Mouse (Mus musculus): ENCODE measurements around the gene Nosip. TPM values are rescaled to one million over a fixed set of nuclear protein-coding genes. Genes with fewer than 3 reads are reported as not detected.
A peak's percentile ranks its signal among the peaks of the same experiment; 100 is the strongest.
"Not testable (repeated sequence)": the region's sequence is repeated elsewhere in the genome, so short reads cannot be mapped to it uniquely, and the experiment has no call there.

The Nosip gene
- polyA plus RNA-seq, 1 experiment from 2014 or later = 64.7 TPM

GRCm38 (mm10) chr7:45095367-45095766 is 33.1 kb downstream of the Nosip start:
- Histone ChIP-seq H3K36me3 (peaks cover 26% of the 10 kb centered on the region), H3K4me2 (no peak overlapping the region), H3K27me3 (no peaks in the 10 kb centered on the region), H3K9me3 (no peaks in the 10 kb centered on the region), H3K9ac (no peak overlapping the region), H3K4me3 (no peak overlapping the region), H3K27ac (no peak overlapping the region), H3K4me1 (peaks cover 30% of the 10 kb centered on the region)
- 78% methylated on average over 6 of the region's 6 CpGs for WGBS
- ATAC-seq (ENCODE audit: insufficient number of reproducible peaks, insufficient read depth, low FRiP score, low TSS enrichment, low read depth) = no peak

- H3K4me3 ChIP-seq; H3K9ac ChIP-seq; H3K27ac ChIP-seq; H3K27me3 ChIP-seq; ATAC-seq (ENCODE audit: insufficient number of reproducible peaks, insufficient read depth, low FRiP score, low TSS enrichment, low read depth); H3K4me2 ChIP-seq; H3K9me3 ChIP-seq: not testable (repeated sequence)
- peaks cover 24% of the 10 kb centered on the region for H3K4me1 ChIP-seq
- WGBS = 95% methylated on average over 14 of the region's 14 CpGs
- peaks cover 23% of the 10 kb centered on the region for H3K36me3 ChIP-seq
These were observed 33.7 kb downstream of the Nosip start for GRCm38 (mm10) chr7:45095965-45096364.

- 0 out of 2 replicates have a peak overlapping the region, but pooled peaks have one; percentile 1 for H3K27ac ChIP-seq
- WGBS = 51% methylated on average over 6 of the region's 6 CpGs
These were observed 35.2 kb downstream of the Nosip start for GRCm38 (mm10) chr7:45097479-45097878.

GRCm38 (mm10) chr7:45098541-45099240 is 36.5 kb downstream of the Nosip start:
- no peak for ATAC-seq (ENCODE audit: insufficient number of reproducible peaks, insufficient read depth, low FRiP score, low TSS enrichment, low read depth)
- Histone ChIP-seq H3K27ac (no peak overlapping the region), H3K9me3 (no peaks in the 10 kb centered on the region), H3K36me3 (peaks cover 23% of the 10 kb centered on the region), H3K9ac (no peak overlapping the region), H3K4me1 (peaks cover 32% of the 10 kb centered on the region), H3K4me3 (no peak overlapping the region), H3K27me3 (no peaks in the 10 kb centered on the region), H3K4me2 (no peak overlapping the region)
- WGBS = 87% methylated on average over 8 of the region's 8 CpGs

More at GRCm38 (mm10) chr7:45097479-45097878, 35.2 kb downstream of the Nosip start:
- Histone ChIP-seq H3K27me3 (no peaks in the 10 kb centered on the region), H3K36me3 (peaks cover 23% of the 10 kb centered on the region), H3K4me3 (no peak overlapping the region), H3K9me3 (no peaks in the 10 kb centered on the region), H3K9ac (no peak overlapping the region), H3K4me1 (peaks cover 28% of the 10 kb centered on the region), H3K4me2 (no peak overlapping the region)
- ATAC-seq (ENCODE audit: insufficient number of reproducible peaks, insufficient read depth, low FRiP score, low TSS enrichment, low read depth) = no peak

- Histone ChIP-seq H3K4me2 (no peak overlapping the region), H3K36me3 (peaks cover 21% of the 10 kb centered on the region), H3K4me3 (no peak overlapping the region), H3K27ac (no peak overlapping the region), H3K4me1 (peaks cover 29% of the 10 kb centered on the region), H3K27me3 (no peaks in the 10 kb centered on the region), H3K9me3 (no peaks in the 10 kb centered on the region), H3K9ac (no peak overlapping the region)
- no peak for ATAC-seq (ENCODE audit: insufficient number of reproducible peaks, insufficient read depth, low FRiP score, low TSS enrichment, low read depth)
- WGBS = 94% methylated on average over 6 of the region's 6 CpGs
These were observed 37.8 kb downstream of the Nosip start for GRCm38 (mm10) chr7:45100046-45100445.

- peak overlapping the region; percentile 61 for H3K4me2 ChIP-seq
- no peak overlapping the region; the same call in 1 of the 2 replicates for H3K9ac ChIP-seq
- ATAC-seq (ENCODE audit: insufficient number of reproducible peaks, insufficient read depth, low FRiP score, low TSS enrichment, low read depth) = no peak
- H3K4me1 ChIP-seq = peaks cover 36% of the 10 kb centered on the region
- WGBS = 91% methylated on average over 11 of the region's 11 CpGs
- H3K27ac ChIP-seq = peak overlapping the region; percentile 94; the same call in 1 of the 2 replicates
- peaks cover 8% of the 10 kb centered on the region for H3K36me3 ChIP-seq
- peak overlapping the region; percentile 40 for H3K4me3 ChIP-seq
- no peaks in the 10 kb centered on the region for H3K27me3 ChIP-seq
- no peaks in the 10 kb centered on the region for H3K9me3 ChIP-seq
These were observed 40.2 kb downstream of the Nosip start for GRCm38 (mm10) chr7:45102441-45102840.

- Histone ChIP-seq H3K9me3 (no peaks in the 10 kb centered on the region), H3K27me3 (no peaks in the 10 kb centered on the region), H3K4me1 (peaks cover 36% of the 10 kb centered on the region), H3K27ac (peak overlapping the region; percentile 94), H3K4me2 (peak overlapping the region; percentile 61), H3K4me3 (peak overlapping the region; percentile 40), H3K9ac (peak overlapping the region; percentile 70), H3K36me3 (peaks cover 6% of the 10 kb centered on the region)
- WGBS = 49% methylated on average over 9 of the region's 9 CpGs
- ATAC-seq (ENCODE audit: insufficient number of reproducible peaks, insufficient read depth, low FRiP score, low TSS enrichment, low read depth) = no peak
These were observed 40.8 kb downstream of the Nosip start for GRCm38 (mm10) chr7:45102940-45103585.

- no peaks in the 10 kb centered on the region for H3K27me3 ChIP-seq
- H3K4me3 ChIP-seq = peak within 1 kb of the TSS; percentile 40
- peak within 1 kb of the TSS; percentile 70 for H3K9ac ChIP-seq
- 37% methylated on average over 7 of the region's 7 CpGs for WGBS
- peak within 1 kb of the TSS; percentile 61 for H3K4me2 ChIP-seq
- peak within 1 kb of the TSS; percentile 94 for H3K27ac ChIP-seq
- ATAC-seq (ENCODE audit: insufficient number of reproducible peaks, insufficient read depth, low FRiP score, low TSS enrichment, low read depth) = peak; percentile 88
- H3K9me3 ChIP-seq = no peaks in the 10 kb centered on the region
- H3K36me3 ChIP-seq = peaks cover 4% of the 10 kb centered on the region
- H3K4me1 ChIP-seq = peaks cover 36% of the 10 kb centered on the region
These were observed 41.5 kb downstream of the Nosip start, which contains the start of gene Fcgrt for GRCm38 (mm10) chr7:45103652-45104180. Fcgrt (minus strand) TSS chr7:45103851.

GRCm38 (mm10) chr7:45104941-45105340 is 42.7 kb downstream of the Nosip start:
- Histone ChIP-seq H3K9ac (no peak overlapping the region), H3K4me2 (no peak overlapping the region), H3K27me3 (no peaks in the 10 kb centered on the region), H3K36me3 (no peaks in the 10 kb centered on the region; the same call in 1 of the 2 replicates), H3K27ac (no peak overlapping the region), H3K9me3 (no peaks in the 10 kb centered on the region), H3K4me1 (peaks cover 36% of the 10 kb centered on the region), H3K4me3 (no peak overlapping the region)
- ATAC-seq (ENCODE audit: insufficient number of reproducible peaks, insufficient read depth, low FRiP score, low TSS enrichment, low read depth) = no peak
- WGBS = 83% methylated on average over 5 of the region's 5 CpGs

- ATAC-seq (ENCODE audit: insufficient number of reproducible peaks, insufficient read depth, low FRiP score, low TSS enrichment, low read depth) = no peak
- 76% methylated on average over 8 of the region's 8 CpGs for WGBS
- H3K4me1 ChIP-seq = peaks cover 36% of the 10 kb centered on the region
- no peaks in the 10 kb centered on the region for H3K27me3 ChIP-seq
- H3K4me2 ChIP-seq = no peak overlapping the region
- no peaks in the 10 kb centered on the region; the same call in 1 of the 2 replicates for H3K36me3 ChIP-seq
- H3K9ac ChIP-seq = no peak overlapping the region
- H3K4me3 ChIP-seq = no peak overlapping the region
- H3K27ac ChIP-seq = no peak overlapping the region
- H3K9me3 ChIP-seq = no peaks in the 10 kb centered on the region
These were observed 43.3 kb downstream of the Nosip start for GRCm38 (mm10) chr7:45105491-45105890.

- H3K9ac ChIP-seq = no peak overlapping the region
- no peak overlapping the region for H3K4me2 ChIP-seq
- H3K4me3 ChIP-seq = no peak overlapping the region
- peak overlapping the region; percentile 60; the same call in 1 of the 2 replicates for H3K27ac ChIP-seq
- ATAC-seq (ENCODE audit: insufficient number of reproducible peaks, insufficient read depth, low FRiP score, low TSS enrichment, low read depth) = no peak
- peaks cover 36% of the 10 kb centered on the region for H3K4me1 ChIP-seq
- no peaks in the 10 kb centered on the region for H3K27me3 ChIP-seq
- H3K36me3 ChIP-seq = no peaks in the 10 kb centered on the region; the same call in 1 of the 2 replicates
- H3K9me3 ChIP-seq = no peaks in the 10 kb centered on the region
- WGBS = 34% methylated on average over 6 of the region's 6 CpGs
These were observed 44.2 kb downstream of the Nosip start for GRCm38 (mm10) chr7:45106441-45106840.

Data from embryonic facial prominence, embryonic 13.5 days (tissue).